Mouse (Mus musculus) ES-E14 (cell line): Measurements from ENCODE around the gene Slc25a54.

Source experiments
- HCFC1 ChIP-seq: IDR thresholded peaks from 2 replicates; pipeline ENCODE4 v1.6.1; 2012; ENCODE audit warnings: low read length, inconsistent platforms, borderline replicate concordance; ENCODE audit not compliant: insufficient read depth
- ZC3H11A ChIP-seq: IDR thresholded peaks from 2 replicates; pipeline ENCODE4 v1.6.1; 2012; ENCODE audit warnings: low read depth, mild to moderate bottlenecking, inconsistent platforms, low read length, borderline replicate concordance
- ZNF384 ChIP-seq: IDR thresholded peaks from 2 replicates; pipeline ENCODE4 v1.6.1; 2012; ENCODE audit warnings: low read depth, low read length, inconsistent platforms

- no peak for TF ChIP-seq ZC3H11A
- TF ChIP-seq HCFC1, result no peak
- TF ChIP-seq ZNF384, result no peak
Observed at GRCm38 (mm10) chr3:109032306-109032705, 48.0 kb upstream of the Slc25a54 start.
